Mouse (Mus musculus) telencephalon, adult 2 months (tissue): Measurements from ENCODE around the gene Ampd3.

Experiments used
- DNase-seq: peaks from one replicate; pipeline ENCODE4 v3.0.0-alpha.2; 2011; ENCODE audit warnings: low read depth, low spot score

The Ampd3 gene

GRCm38 (mm10) chr7:110768001-110768400 lies at the start of gene Ampd3:
TSS of gene Ampd3 (plus strand) at chr7:110768206.
- DNase-seq = no peak

- no peak for DNase-seq
These were observed 49.5 kb upstream of the Ampd3 start for GRCm38 (mm10) chr7:110718505-110718904.

GRCm38 (mm10) chr7:110719857-110720256 lies 48.1 kb upstream of the Ampd3 start:
- DNase-seq = no peak

GRCm38 (mm10) chr7:110722183-110722582 lies 45.8 kb upstream of the Ampd3 start:
- no peak for DNase-seq

GRCm38 (mm10) chr7:110727049-110727448 lies 41.0 kb upstream of the Ampd3 start:
- DNase-seq = no peak

- no peak for DNase-seq
These were observed 39.1 kb upstream of the Ampd3 start for GRCm38 (mm10) chr7:110728876-110729275.

GRCm38 (mm10) chr7:110729295-110729694 lies 38.7 kb upstream of the Ampd3 start:
- no peak for DNase-seq

GRCm38 (mm10) chr7:110731091-110731967 lies 36.7 kb upstream of the Ampd3 start:
- no peak for DNase-seq

GRCm38 (mm10) chr7:110732001-110732632 lies 35.9 kb upstream of the Ampd3 start:
- no peak for DNase-seq

- DNase-seq = no peak
These were observed 31.1 kb upstream of the Ampd3 start for GRCm38 (mm10) chr7:110736914-110737313.

GRCm38 (mm10) chr7:110739764-110740163 lies 28.2 kb upstream of the Ampd3 start:
- DNase-seq = no peak

GRCm38 (mm10) chr7:110740188-110740587 lies 27.8 kb upstream of the Ampd3 start:
- DNase-seq = no peak

GRCm38 (mm10) chr7:110742022-110742421 lies 26.0 kb upstream of the Ampd3 start:
- DNase-seq = no peak

GRCm38 (mm10) chr7:110746087-110746562 lies 21.9 kb upstream of the Ampd3 start:
- DNase-seq = no peak

GRCm38 (mm10) chr7:110746809-110747208 lies 21.2 kb upstream of the Ampd3 start:
- DNase-seq = no peak

GRCm38 (mm10) chr7:110750834-110751233 lies 17.2 kb upstream of the Ampd3 start:
- DNase-seq = no peak

GRCm38 (mm10) chr7:110751634-110752033 lies 16.4 kb upstream of the Ampd3 start:
- no peak for DNase-seq

GRCm38 (mm10) chr7:110753310-110753709 lies 14.7 kb upstream of the Ampd3 start:
- no peak for DNase-seq

GRCm38 (mm10) chr7:110753926-110754330 lies 14.1 kb upstream of the Ampd3 start:
- DNase-seq = no peak

GRCm38 (mm10) chr7:110756440-110756839 lies 11.6 kb upstream of the Ampd3 start:
- DNase-seq = no peak

GRCm38 (mm10) chr7:110762605-110763180 lies 5.3 kb upstream of the Ampd3 start:
- DNase-seq = no peak

- peak; percentile 11 for DNase-seq
These were observed 552 bp downstream of the Ampd3 start for GRCm38 (mm10) chr7:110768451-110769064.
